ENCODE assay signal across 12 mouse cellular contexts in the genomic region with DNA sequence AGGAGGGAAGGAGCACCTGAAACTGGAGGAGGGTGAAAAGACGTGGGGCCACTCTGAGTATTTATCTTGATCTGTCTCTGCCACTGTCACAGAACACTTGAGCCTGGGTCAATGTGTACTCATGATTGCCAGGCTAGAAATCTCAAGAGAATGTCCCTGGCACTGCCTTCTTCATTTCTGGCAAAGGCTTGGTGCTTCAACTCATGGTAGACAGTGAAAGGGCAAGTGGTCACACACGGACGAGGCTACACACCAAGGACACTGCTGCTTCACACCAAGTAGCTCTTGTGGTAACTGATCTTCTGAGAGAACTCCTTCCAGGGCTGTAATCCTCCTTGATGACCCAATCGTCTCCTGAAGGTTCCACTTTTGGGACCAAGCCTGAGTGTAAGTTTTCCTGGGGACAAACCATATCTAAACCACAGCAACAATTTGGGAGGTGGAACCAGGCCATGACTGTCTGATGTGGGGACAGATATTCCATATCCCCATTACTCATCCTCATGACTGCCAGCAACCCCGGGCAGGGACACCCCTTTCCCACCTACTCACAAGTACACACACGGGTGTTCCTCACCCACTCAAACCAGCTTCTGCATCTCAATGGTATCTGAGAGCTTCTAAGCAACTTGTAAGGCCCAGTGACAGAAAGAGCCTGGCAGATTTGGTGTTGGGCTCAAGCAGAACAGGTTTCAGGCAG. TPM values are rescaled to one million over a fixed set of nuclear protein-coding genes. Genes with fewer than 3 reads are reported as not detected.
DNase-seq lines count a peak whose midpoint lies in the region; ATAC-seq lines count a peak whose summit lies in the region.
"Had no signal": no experiment of that assay in that cellular context is flagged by ENCODE, and none has a peak within 500 bp of the region (broad histone marks: within the 10 kb centered on the region; RNA-seq: fewer than 3 reads in every experiment).

No protein-coding gene starts in this region.

- ATAC-seq in heart, embryonic 12.5 days (ENCODE audit: insufficient number of reproducible peaks, low FRiP score): no peak
- ATAC-seq in limb, embryonic 13.5 days (ENCODE audit: low FRiP score, low read depth): no peak

- DNase-seq in adrenal gland, postnatal 14 days: peak; percentile 22
- no peak for DNase-seq in adrenal gland, postnatal 36 days
- no peak for DNase-seq in heart, adult 11 months
- no peak for DNase-seq in limb, embryonic 10.5 days (ENCODE audit: low spot score)
- DNase-seq in skeletal muscle tissue, adult 2 months (ENCODE audit: low read depth, low spot score): peak; percentile 82
- no peak for DNase-seq in thymus, postnatal 4 days
- DNase-seq: cerebellum, adult 18-20 months; liver; lung, embryonic 14.5 days had no signal

- H3K9ac ChIP-seq in heart, embryonic 12.5 days: no peak overlapping the region
- no peak overlapping the region for H3K9ac ChIP-seq in limb, embryonic 13.5 days
- H3K9ac ChIP-seq: lung, embryonic 14.5 days had no signal

- WGBS in heart, embryonic 12.5 days: 61% methylated on average over 6 of the region's 6 CpGs
- 76% methylated on average over 6 of the region's 6 CpGs for WGBS in limb, embryonic 13.5 days
- WGBS in limb, embryonic 10.5 days: 79% methylated on average over 6 of the region's 6 CpGs

- H3K4me3 ChIP-seq in heart, embryonic 12.5 days: no peak overlapping the region
- H3K4me3 ChIP-seq in limb, embryonic 13.5 days: no peak overlapping the region
- H3K4me3 ChIP-seq in limb, embryonic 10.5 days: no peak overlapping the region
- H3K4me3 ChIP-seq: left cerebral cortex, adult 2 months had no signal

- H3K27me3 ChIP-seq in heart, embryonic 12.5 days (replicated peaks): no peaks in the 10 kb centered on the region
- H3K27me3 ChIP-seq in limb, embryonic 13.5 days: no peaks in the 10 kb centered on the region
- H3K27me3 ChIP-seq in limb, embryonic 10.5 days (ENCODE audit: low read depth, poor library complexity, severe bottlenecking): no peaks in the 10 kb centered on the region

- peak overlapping the region; percentile 53 for H3K4me2 ChIP-seq in heart, embryonic 12.5 days
- peak overlapping the region; percentile 1; the same call in 1 of the 2 replicates for H3K4me2 ChIP-seq in limb, embryonic 13.5 days (replicated peaks)
- H3K4me2 ChIP-seq: lung, embryonic 14.5 days had no signal

- peaks cover 16% of the 10 kb centered on the region for H3K4me1 ChIP-seq in heart, embryonic 12.5 days (replicated peaks)
- H3K4me1 ChIP-seq in limb, embryonic 13.5 days: no peaks in the 10 kb centered on the region
- 0 out of 2 replicates have a peak, but pooled peaks cover 6% of the 10 kb centered on the region for H3K4me1 ChIP-seq in limb, embryonic 10.5 days

- H3K36me3 ChIP-seq in heart, embryonic 12.5 days: no peaks in the 10 kb centered on the region
- H3K36me3 ChIP-seq in limb, embryonic 13.5 days: no peaks in the 10 kb centered on the region
- H3K36me3 ChIP-seq in limb, embryonic 10.5 days: no peaks in the 10 kb centered on the region

- H3K27ac ChIP-seq in heart, embryonic 12.5 days (ENCODE audit: poor library complexity, severe bottlenecking): no peak overlapping the region
- peak overlapping the region; percentile 22; the same call in 1 of the 2 replicates for H3K27ac ChIP-seq in limb, embryonic 13.5 days
- no peak overlapping the region for H3K27ac ChIP-seq in limb, embryonic 10.5 days
- H3K27ac ChIP-seq: left cerebral cortex, adult 2 months had no signal

- no peaks in the 10 kb centered on the region for H3K9me3 ChIP-seq in heart, embryonic 12.5 days (replicated peaks)
- H3K9me3 ChIP-seq in limb, embryonic 13.5 days: no peaks in the 10 kb centered on the region
- H3K9me3 ChIP-seq in limb, embryonic 10.5 days (replicated peaks): no peaks in the 10 kb centered on the region

RNA-seq across cellular contexts. Expression of gene A630001G21Rik, which starts 20.8 kb away (rescaled TPM):
- total RNA-seq in adrenal gland, postnatal 14 days (2021): 0.59 and 3.8 TPM in 2 replicates
- total RNA-seq in adrenal gland, postnatal 36 days (2021): under 1 TPM; 0.56 to 0.86 TPM
- polyA plus RNA-seq in heart, embryonic 12.5 days (2016; fragmentation: Nextera tagmentation; extraction: Ambion mirVana): 1.3 and 1.4 TPM in 2 replicates
- polyA plus RNA-seq in limb, embryonic 13.5 days (2015; fragmentation: Nextera tagmentation; extraction: Ambion mirVana): 1.0 and 1.4 TPM in 2 replicates
- polyA plus RNA-seq in limb, embryonic 10.5 days (2016; fragmentation: Nextera tagmentation; extraction: Ambion mirVana): 0.48 and 0.74 TPM in 2 replicates
- total RNA-seq: left cerebral cortex, adult 2 months had no signal

RNA-seq across cellular contexts. Expression of gene Cab39, which starts 35.6 kb away (rescaled TPM):
- 115 and 132 TPM in 2 replicates for total RNA-seq in adrenal gland, postnatal 14 days (2021)
- 100 to 1,000 TPM; 115 to 138 TPM for total RNA-seq in adrenal gland, postnatal 36 days (2021)
- polyA plus RNA-seq in heart, embryonic 12.5 days (2016; fragmentation: Nextera tagmentation; extraction: Ambion mirVana): 39.8 and 41.2 TPM in 2 replicates
- 28.1 and 28.5 TPM in 2 replicates for polyA plus RNA-seq in limb, embryonic 13.5 days (2015; fragmentation: Nextera tagmentation; extraction: Ambion mirVana)
- 28.1 and 33.5 TPM in 2 replicates for polyA plus RNA-seq in limb, embryonic 10.5 days (2016; fragmentation: Nextera tagmentation; extraction: Ambion mirVana)

Comparison
In these comparisons a context has a peak if more than half of its experiments do, and no peak if none do; other contexts are left out.
1. DNase-seq: peak in adrenal gland, postnatal 14 days (single experiment) and skeletal muscle tissue, adult 2 months (single experiment); none in adrenal gland, postnatal 36 days (0 of 2), heart, adult 11 months (single experiment), limb, embryonic 10.5 days (single experiment) and thymus, postnatal 4 days (single experiment).